Mouse (Mus musculus) thymus, adult 2 months (tissue): ENCODE results near the gene Galns. TPM values are rescaled to one million over a fixed set of nuclear protein-coding genes. Genes with fewer than 3 reads are reported as not detected.

Experiments used
- DNase-seq: peaks from one replicate; pipeline ENCODE4 v3.0.0; 2021
- H3K27ac ChIP-seq: fragments of 200-500 bp; 2 replicates; pipeline ENCODE4 v1.5.1; 2012; ENCODE audit warnings: low read length, control low read depth; ENCODE audit not compliant: control insufficient read depth, insufficient read depth
- H3K27me3 ChIP-seq: fragments of 200-500 bp; 2 replicates; pipeline ENCODE4 v1.6.1; 2012; ENCODE audit warnings: mild to moderate bottlenecking, low read length, moderate library complexity, mixed read lengths; ENCODE audit not compliant: control insufficient read depth, insufficient read depth
- H3K36me3 ChIP-seq: fragments of 200-500 bp; 2 replicates; pipeline ENCODE4 v1.6.1; 2012; ENCODE audit warnings: mild to moderate bottlenecking, low read length, moderate library complexity; ENCODE audit not compliant: control insufficient read depth, insufficient read depth
- H3K4me1 ChIP-seq: fragments of 200-500 bp; replicated peaks from 2 replicates; pipeline ENCODE4 v1.6.1; 2012; ENCODE audit warnings: low read length; ENCODE audit not compliant: control insufficient read depth, insufficient read depth
- H3K4me3 ChIP-seq: fragments of 200-500 bp; 2 replicates; pipeline ENCODE4 v1.5.1; 2012; ENCODE audit warnings: mild to moderate bottlenecking, low read length, control low read depth, moderate library complexity; ENCODE audit not compliant: control insufficient read depth, insufficient read depth
- CTCF ChIP-seq: fragments of 200-500 bp; IDR thresholded peaks from 2 replicates; pipeline ENCODE4 v1.5.1; 2012; ENCODE audit warnings: mild to moderate bottlenecking, control low read depth, low read length, moderate library complexity, borderline replicate concordance; ENCODE audit not compliant: control insufficient read depth, poor library complexity, insufficient read depth; ENCODE audit errors: extremely low read depth
- POLR2A ChIP-seq: fragments of 200-500 bp; IDR thresholded peaks from 2 replicates; pipeline ENCODE4 v1.6.1; 2012; ENCODE audit warnings: mild to moderate bottlenecking, low read length, control low read depth, moderate library complexity; ENCODE audit not compliant: control insufficient read depth, poor library complexity, insufficient read depth; ENCODE audit errors: extremely low read depth
- WGBS: fragments of 180-500 bp; shearing (Covaris S2); methylation state at CpG from one replicate; pipeline ENCODE4 v1.1.7; 2018; 5-methylcytosine and 5-hydroxymethylcytosine counted together
- polyA plus RNA-seq: library from polyadenylated mRNA; depleted of rRNA; stranded (reverse); fragments of >200 nt; gene quantifications from 2 replicates; pipeline ENCODE4 v1.2.3, GENCODE M21; 2012

Gene Galns
- polyA plus RNA-seq, 1 experiment: 15.6 TPM

DNA sequence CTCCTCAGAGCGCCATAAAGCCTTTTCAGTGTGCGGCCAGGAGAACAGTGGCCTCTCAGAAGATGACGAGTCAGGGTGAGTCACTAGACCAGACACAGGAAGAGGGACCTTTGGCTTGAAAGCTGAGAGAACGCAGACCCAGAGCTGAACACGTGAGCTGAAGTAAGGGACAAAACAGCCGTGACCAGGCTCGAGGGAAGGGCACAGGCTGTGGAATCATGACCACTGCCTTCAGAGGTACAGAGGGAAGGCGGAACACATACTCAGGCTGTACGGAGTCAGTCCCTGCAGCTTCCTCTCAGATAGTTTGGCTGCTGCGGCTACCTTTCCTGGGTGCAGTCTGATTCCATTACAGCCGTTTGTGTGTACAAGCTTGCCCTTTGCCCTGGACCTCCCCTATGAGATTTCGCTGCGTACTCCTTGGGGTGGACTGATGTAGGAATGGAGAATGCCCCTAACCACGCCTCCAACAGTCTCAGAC, 25.8 kb downstream of the Galns start:
- H3K27ac ChIP-seq: no peak overlapping the region
- no peak overlapping the region for H3K4me3 ChIP-seq
- 87% methylated on average over 14 of the region's 14 CpGs for WGBS
- H3K4me1 ChIP-seq: no peaks in the 10 kb centered on the region
- no peaks in the 10 kb centered on the region for H3K27me3 ChIP-seq
- no peaks in the 10 kb centered on the region for H3K36me3 ChIP-seq
- DNase-seq: no peak
- TF ChIP-seq CTCF (no peak), POLR2A (no peak)

GRCm38 (mm10) chr8:122584981-122585380, 26.3 kb downstream of the Galns start:
- H3K36me3 ChIP-seq: no peaks in the 10 kb centered on the region
- H3K27me3 ChIP-seq: no peaks in the 10 kb centered on the region
- DNase-seq: no peak
- no peak overlapping the region for H3K27ac ChIP-seq
- 96% methylated on average over 9 of the region's 9 CpGs for WGBS
- no peak for TF ChIP-seq CTCF
- TF ChIP-seq POLR2A: no peak
- no peak overlapping the region for H3K4me3 ChIP-seq
- H3K4me1 ChIP-seq: no peaks in the 10 kb centered on the region

DNA sequence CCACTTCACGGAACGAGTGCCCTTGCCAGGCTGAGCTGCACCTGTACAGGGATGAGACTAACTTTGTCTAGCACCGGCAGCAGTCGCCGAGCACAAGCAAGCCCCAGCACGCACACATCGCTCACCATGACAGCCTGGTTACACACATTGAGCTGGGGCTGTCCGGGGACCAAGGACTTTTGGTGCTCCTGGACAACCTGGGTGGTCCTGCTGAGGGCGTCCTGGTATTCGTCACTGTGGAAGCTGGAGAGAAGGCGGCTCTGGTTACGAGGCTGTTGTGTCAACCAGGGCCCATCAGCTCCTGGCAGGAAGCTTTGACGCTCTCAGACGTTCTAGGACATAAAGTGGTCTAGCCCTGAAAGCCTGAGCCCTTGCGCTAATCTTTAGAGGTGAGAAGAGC, 30.3 kb downstream of the Galns start:
- TF ChIP-seq POLR2A: no peak
- TF ChIP-seq CTCF: no peak
- Histone ChIP-seq H3K27me3 (no peaks in the 10 kb centered on the region), H3K4me3 (no peak overlapping the region), H3K36me3 (no peaks in the 10 kb centered on the region), H3K27ac (no peak overlapping the region), H3K4me1 (peaks cover 6% of the 10 kb centered on the region)
- 92% methylated on average over 14 of the region's 15 CpGs for WGBS
- no peak for DNase-seq

DNA sequence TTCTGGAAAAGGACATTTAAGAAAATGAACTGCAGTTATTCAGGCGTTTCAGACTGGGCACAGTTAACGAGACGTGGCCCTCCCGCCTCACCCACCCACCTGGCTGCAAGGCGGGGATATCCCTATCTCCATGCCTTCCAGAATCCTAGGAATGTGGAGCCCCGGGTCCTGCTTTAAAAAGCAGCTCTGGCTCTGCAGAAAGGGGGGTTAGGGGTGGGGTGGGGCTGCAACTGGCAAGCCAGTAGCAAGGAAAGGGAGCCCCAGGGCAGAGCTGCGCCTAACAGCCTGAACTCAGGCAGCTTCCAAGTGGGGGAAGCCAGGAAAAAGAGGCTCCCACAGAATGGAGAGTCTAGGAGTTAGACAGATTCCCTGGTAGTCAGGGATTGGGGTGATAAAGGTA, 32.1 kb downstream of the Galns start:
- no peak overlapping the region for H3K27ac ChIP-seq
- DNase-seq: no peak
- peaks cover 21% of the 10 kb centered on the region for H3K4me1 ChIP-seq
- TF ChIP-seq POLR2A (no peak), CTCF (no peak)
- no peak overlapping the region for H3K4me3 ChIP-seq
- 91% methylated on average over 7 of the region's 7 CpGs for WGBS
- no peaks in the 10 kb centered on the region for H3K27me3 ChIP-seq
- H3K36me3 ChIP-seq: no peaks in the 10 kb centered on the region

DNA sequence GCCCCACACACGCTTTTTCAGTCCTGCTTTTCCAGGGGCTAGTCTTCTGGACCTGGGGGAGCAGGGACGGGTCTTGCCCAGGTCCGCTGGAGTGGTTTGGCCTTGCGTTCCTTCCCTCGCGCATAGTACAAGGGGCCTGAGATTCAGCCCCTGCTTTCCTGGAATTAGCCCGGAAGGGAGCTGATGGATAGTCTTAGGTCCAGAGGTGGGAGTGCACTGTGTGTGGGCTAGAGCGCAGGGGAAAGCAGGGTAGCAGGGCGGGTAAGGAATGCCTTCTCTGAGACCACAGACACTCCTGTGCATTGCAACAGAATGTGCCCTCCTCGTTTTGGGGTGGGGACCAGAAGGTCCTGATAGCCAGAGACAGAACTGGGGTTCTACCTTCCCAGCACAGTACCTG, 34.1 kb downstream of the Galns start:
- DNase-seq: no peak
- H3K4me3 ChIP-seq: no peak overlapping the region
- no peak overlapping the region for H3K27ac ChIP-seq
- WGBS: 77% methylated on average over 10 of the region's 10 CpGs
- H3K4me1 ChIP-seq: peaks cover 21% of the 10 kb centered on the region
- H3K27me3 ChIP-seq: no peaks in the 10 kb centered on the region
- H3K36me3 ChIP-seq: peaks cover 5% of the 10 kb centered on the region
- TF ChIP-seq CTCF: no peak
- no peak for TF ChIP-seq POLR2A

GRCm38 (mm10) chr8:122576648-122577022, 34.6 kb downstream of the Galns start, which contains the start of gene Aprt:
TSS of gene Aprt (minus strand) at chr8:122576909.
- peak; percentile 97 for DNase-seq
- Histone ChIP-seq H3K4me3 (peak within 1 kb of the TSS; percentile 69), H3K4me1 (peaks cover 21% of the 10 kb centered on the region), H3K27ac (no peak within 1 kb of the TSS), H3K27me3 (no peaks in the 10 kb centered on the region), H3K36me3 (peaks cover 10% of the 10 kb centered on the region)
- TF ChIP-seq CTCF: no peak
- no peak for TF ChIP-seq POLR2A
- 1% methylated on average over 39 of the region's 39 CpGs for WGBS
